Mouse (Mus musculus): ENCODE data around the gene Ddah2. TPM values are rescaled to one million over a fixed set of nuclear protein-coding genes. Genes with fewer than 3 reads are reported as not detected.
A peak's percentile ranks its signal among the peaks of the same experiment; 100 is the strongest.

The Ddah2 gene
- polyA plus RNA-seq, 2 experiments, result 271 to 358 TPM

DNA sequence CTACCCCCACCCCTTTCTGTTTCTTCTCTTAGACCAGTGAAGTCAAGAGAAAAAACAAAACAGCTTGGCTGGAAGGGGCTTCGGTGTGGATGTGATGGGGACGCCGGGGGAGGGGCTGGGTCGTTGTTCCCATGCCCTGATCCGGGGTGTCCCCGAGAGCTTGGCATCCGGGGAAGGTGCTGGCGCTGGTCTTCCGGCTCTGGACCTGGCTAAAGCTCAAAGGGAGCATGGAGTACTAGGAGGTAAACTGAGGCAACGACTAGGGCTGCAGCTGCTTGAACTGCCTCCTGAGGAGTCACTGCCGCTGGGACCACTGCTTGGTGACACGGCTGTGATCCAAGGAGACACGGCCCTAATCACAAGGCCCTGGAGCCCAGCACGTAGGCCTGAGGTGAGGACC lies 1.2 kb downstream of the Ddah2 start:
- peaks cover 61% of the 10 kb centered on the region for H3K36me3 ChIP-seq (ENCODE audit: control insufficient read depth, insufficient read depth, low read length)
- H3K4me3 ChIP-seq (replicated peaks; ENCODE audit: low read length), result peak overlapping the region; percentile 61
- 33% methylated on average over 14 of the region's 14 CpGs for WGBS
- peaks cover 3% of the 10 kb centered on the region for H3K27me3 ChIP-seq (ENCODE audit: control insufficient read depth, insufficient read depth, low read length)
- TF ChIP-seq POLR2A (IDR thresholded peaks at IDR 0.05; ENCODE audit: borderline replicate concordance, extremely low read depth, insufficient read depth, insufficient read length), result no peak
- no peak for ATAC-seq (ENCODE audit: low FRiP score, low read depth)
- no peaks in the 10 kb centered on the region for H3K9me3 ChIP-seq (ENCODE audit: control insufficient read depth, low read length)
- peaks cover 21% of the 10 kb centered on the region for H3K4me1 ChIP-seq (ENCODE audit: control insufficient read depth, insufficient read depth, low read length)
- H3K9ac ChIP-seq (ENCODE audit: low read depth, low read length, severe bottlenecking), result peak overlapping the region; percentile 80
- H3K27ac ChIP-seq (replicated peaks; ENCODE audit: low read depth, low read length), result no peak overlapping the region; the same call in 1 of the 2 replicates
- DNase-seq (ENCODE audit: low spot score), result no peak
- H3K4me2 ChIP-seq (replicated peaks; ENCODE audit: low read depth, low read length, severe bottlenecking), result peak overlapping the region; percentile 89

GRCm38 (mm10) chr17:35060737-35061297 lies 2.0 kb downstream of the Ddah2 start:
- H3K27ac ChIP-seq (replicated peaks; ENCODE audit: low read depth, low read length), result no peak overlapping the region
- peak overlapping the region; percentile 61 for H3K4me3 ChIP-seq (replicated peaks; ENCODE audit: low read length)

DNA sequence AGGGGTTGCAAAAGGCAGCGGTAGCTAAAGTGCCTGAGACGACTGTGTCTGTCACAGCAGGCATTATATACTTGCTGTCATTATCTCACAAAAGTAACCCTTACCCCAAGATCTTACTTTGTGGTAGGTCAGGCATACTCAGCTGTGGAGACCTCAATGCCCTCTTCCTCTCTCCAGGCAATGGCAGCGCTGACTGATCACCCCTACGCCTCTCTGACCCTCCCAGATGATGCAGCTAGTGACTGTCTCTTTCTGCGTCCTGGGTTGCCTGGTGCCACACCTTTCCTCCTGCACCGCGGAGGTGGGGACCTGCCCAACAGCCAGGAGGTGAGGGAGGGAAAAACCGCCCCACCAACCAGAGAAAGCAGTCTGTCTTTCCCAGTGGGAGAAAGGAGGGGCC lies 2.5 kb downstream of the Ddah2 start:
- ATAC-seq (ENCODE audit: low FRiP score, low read depth), result no peak
- no peaks in the 10 kb centered on the region for H3K9me3 ChIP-seq (ENCODE audit: control insufficient read depth, low read length)
- H3K27ac ChIP-seq (replicated peaks; ENCODE audit: low read depth, low read length), result no peak overlapping the region
- H3K36me3 ChIP-seq (ENCODE audit: control insufficient read depth, insufficient read depth, low read length), result peaks cover 49% of the 10 kb centered on the region
- H3K4me3 ChIP-seq (replicated peaks; ENCODE audit: low read length), result no peak overlapping the region
- peaks cover 27% of the 10 kb centered on the region for H3K4me1 ChIP-seq (ENCODE audit: control insufficient read depth, insufficient read depth, low read length)
- 80% methylated on average over 8 of the region's 8 CpGs for WGBS
- peaks cover 14% of the 10 kb centered on the region for H3K27me3 ChIP-seq (ENCODE audit: control insufficient read depth, insufficient read depth, low read length)
- no peak for DNase-seq (ENCODE audit: low spot score)
- no peak for TF ChIP-seq POLR2A (IDR thresholded peaks at IDR 0.05; ENCODE audit: borderline replicate concordance, extremely low read depth, insufficient read depth, insufficient read length)
- H3K4me2 ChIP-seq (replicated peaks; ENCODE audit: low read depth, low read length, severe bottlenecking), result no peak overlapping the region
- no peak overlapping the region for H3K9ac ChIP-seq (ENCODE audit: low read depth, low read length, severe bottlenecking)

More at GRCm38 (mm10) chr17:35060737-35061297, 2.0 kb downstream of the Ddah2 start:
- ATAC-seq (ENCODE audit: low FRiP score, low read depth), result no peak
- Histone ChIP-seq H3K36me3 (ENCODE audit: control insufficient read depth, insufficient read depth, low read length) (peaks cover 54% of the 10 kb centered on the region), H3K9ac (ENCODE audit: low read depth, low read length, severe bottlenecking) (no peak overlapping the region; the same call in 1 of the 2 replicates), H3K27me3 (ENCODE audit: control insufficient read depth, insufficient read depth, low read length) (peaks cover 9% of the 10 kb centered on the region), H3K4me2 (replicated peaks; ENCODE audit: low read depth, low read length, severe bottlenecking) (peak overlapping the region; percentile 89), H3K4me1 (ENCODE audit: control insufficient read depth, insufficient read depth, low read length) (peaks cover 27% of the 10 kb centered on the region), H3K9me3 (ENCODE audit: control insufficient read depth, low read length) (no peaks in the 10 kb centered on the region)
- WGBS, result 55% methylated on average over 22 of the region's 22 CpGs
- TF ChIP-seq POLR2A (IDR thresholded peaks at IDR 0.05; ENCODE audit: borderline replicate concordance, extremely low read depth, insufficient read depth, insufficient read length), result no peak
- DNase-seq (ENCODE audit: low spot score), result no peak

DNA sequence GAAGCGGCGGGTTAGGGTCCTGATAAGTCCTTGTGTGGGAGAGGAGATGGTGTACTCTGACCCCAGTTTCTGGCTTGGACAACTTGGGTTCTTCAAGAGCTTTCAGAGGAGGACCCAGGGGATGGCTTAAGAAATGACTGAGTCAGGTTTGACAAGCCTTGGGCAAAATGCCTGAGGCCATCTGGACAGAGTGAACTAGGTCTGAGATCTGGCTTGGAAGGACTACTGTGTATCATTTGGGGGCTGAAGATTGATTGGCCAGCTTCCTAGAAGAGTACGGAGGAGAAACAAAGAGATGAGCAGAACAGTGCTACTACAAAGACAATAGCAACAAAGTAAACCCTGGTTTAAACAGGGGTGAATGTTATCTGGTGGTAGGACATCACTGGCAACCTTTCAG lies 4.6 kb downstream of the Ddah2 start:
- no peaks in the 10 kb centered on the region for H3K9me3 ChIP-seq (ENCODE audit: control insufficient read depth, low read length)
- H3K27ac ChIP-seq (replicated peaks; ENCODE audit: low read depth, low read length), result no peak overlapping the region
- no peak overlapping the region for H3K9ac ChIP-seq (ENCODE audit: low read depth, low read length, severe bottlenecking)
- DNase-seq (ENCODE audit: low spot score) (no peak), ATAC-seq (ENCODE audit: low FRiP score, low read depth) (no peak)
- H3K4me2 ChIP-seq (replicated peaks; ENCODE audit: low read depth, low read length, severe bottlenecking), result no peak overlapping the region
- H3K4me1 ChIP-seq (ENCODE audit: control insufficient read depth, insufficient read depth, low read length), result peaks cover 27% of the 10 kb centered on the region
- H3K27me3 ChIP-seq (ENCODE audit: control insufficient read depth, insufficient read depth, low read length), result peaks cover 23% of the 10 kb centered on the region
- 91% methylated on average over 3 of the region's 3 CpGs for WGBS
- H3K36me3 ChIP-seq (ENCODE audit: control insufficient read depth, insufficient read depth, low read length), result peaks cover 32% of the 10 kb centered on the region
- no peak overlapping the region for H3K4me3 ChIP-seq (replicated peaks; ENCODE audit: low read length)
- no peak for TF ChIP-seq POLR2A (IDR thresholded peaks at IDR 0.05; ENCODE audit: borderline replicate concordance, extremely low read depth, insufficient read depth, insufficient read length)

DNA sequence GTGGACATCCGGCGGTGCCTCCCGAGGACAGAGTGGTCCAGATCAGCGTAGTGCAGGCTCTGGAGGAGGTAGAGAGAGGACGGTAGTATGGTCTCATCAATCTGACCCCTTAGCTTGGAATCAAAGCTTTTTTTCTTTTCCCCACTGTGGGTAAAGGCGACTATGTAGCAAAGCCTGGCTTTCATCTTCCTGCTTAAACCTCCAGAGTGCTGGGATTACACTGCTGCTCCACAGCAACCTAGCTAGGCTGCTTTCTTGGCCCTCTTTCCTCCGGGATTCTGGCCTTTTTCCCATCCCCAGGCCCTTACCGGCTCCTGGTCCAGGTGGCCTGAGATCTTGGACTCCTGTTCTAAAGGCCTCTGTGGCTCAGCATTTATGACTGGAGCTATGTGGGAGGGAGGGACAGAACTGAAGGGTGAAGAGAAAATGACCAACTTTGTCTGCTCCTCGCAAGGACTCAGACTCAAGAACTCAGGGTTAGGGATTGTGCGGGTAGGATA lies 5.6 kb downstream of the Ddah2 start:
- Histone ChIP-seq H3K4me3 (replicated peaks; ENCODE audit: low read length) (peak overlapping the region; percentile 25; the same call in 1 of the 2 replicates), H3K4me2 (replicated peaks; ENCODE audit: low read depth, low read length, severe bottlenecking) (peak overlapping the region; percentile 56), H3K4me1 (ENCODE audit: control insufficient read depth, insufficient read depth, low read length) (peaks cover 27% of the 10 kb centered on the region), H3K27ac (replicated peaks; ENCODE audit: low read depth, low read length) (0 out of 2 replicates have a peak overlapping the region, but pooled peaks have one; percentile 20), H3K9ac (ENCODE audit: low read depth, low read length, severe bottlenecking) (0 out of 2 replicates have a peak overlapping the region, but pooled peaks have one; percentile 25), H3K9me3 (ENCODE audit: control insufficient read depth, low read length) (no peaks in the 10 kb centered on the region), H3K27me3 (ENCODE audit: control insufficient read depth, insufficient read depth, low read length) (peaks cover 23% of the 10 kb centered on the region), H3K36me3 (ENCODE audit: control insufficient read depth, insufficient read depth, low read length) (peaks cover 32% of the 10 kb centered on the region)
- DNase-seq (ENCODE audit: low spot score) (no peak), ATAC-seq (ENCODE audit: low FRiP score, low read depth) (no peak)
- TF ChIP-seq POLR2A (IDR thresholded peaks at IDR 0.05; ENCODE audit: borderline replicate concordance, extremely low read depth, insufficient read depth, insufficient read length), result no peak
- WGBS, result 26% methylated on average over 10 of the region's 10 CpGs
